Mouse (Mus musculus) liver, embryonic 15.5 days (tissue): ENCODE data around the gene Cdk12. TPM values are rescaled to one million over a fixed set of nuclear protein-coding genes. Genes with fewer than 3 reads are reported as not detected.

Source experiments
- ATAC-seq: fragments of 200-750 bp; cut with Nextera tagmentation; 2 replicates; pipeline ENCODE4 v1.8.0; 2017; ENCODE audit warnings: moderate number of reproducible peaks, mild to moderate bottlenecking, moderate library complexity; ENCODE audit not compliant: insufficient read depth
- H3K27ac ChIP-seq: fragments of 300-500 bp; sonication (generic); replicated peaks from 2 replicates; pipeline ENCODE4 v1.5.1; 2015; ENCODE audit warnings: mild to moderate bottlenecking, inconsistent platforms
- H3K27me3 ChIP-seq: fragments of 300-500 bp; sonication (generic); 2 replicates; pipeline ENCODE4 v1.6.1; 2015; ENCODE audit warnings: mild to moderate bottlenecking, inconsistent platforms
- H3K36me3 ChIP-seq: fragments of 300-500 bp; sonication (generic); replicated peaks from 2 replicates; pipeline ENCODE4 v1.6.1; 2015; ENCODE audit warnings: moderate library complexity, mild to moderate bottlenecking, inconsistent platforms
- H3K4me1 ChIP-seq: fragments of 300-500 bp; sonication (generic); replicated peaks from 2 replicates; pipeline ENCODE4 v1.6.1; 2015; ENCODE audit warnings: inconsistent platforms
- H3K4me2 ChIP-seq: fragments of 300-500 bp; sonication (generic); 2 replicates; pipeline ENCODE4 v1.6.1; 2015; ENCODE audit warnings: moderate library complexity, mild to moderate bottlenecking, inconsistent platforms
- H3K4me3 ChIP-seq: fragments of 300-500 bp; sonication (generic); replicated peaks from 2 replicates; pipeline ENCODE4 v1.5.1; 2015; ENCODE audit warnings: mild to moderate bottlenecking, inconsistent platforms
- H3K9ac ChIP-seq: fragments of 300-500 bp; sonication (generic); 2 replicates; pipeline ENCODE4 v1.6.1; 2015; ENCODE audit warnings: moderate library complexity, mild to moderate bottlenecking, inconsistent platforms
- H3K9me3 ChIP-seq: fragments of 300-500 bp; sonication (generic); replicated peaks from 2 replicates; pipeline ENCODE4 v1.6.1; 2016; ENCODE audit warnings: inconsistent platforms
- WGBS: fragments of 180-500 bp; shearing (Covaris S2); methylation state at CpG from one replicate; pipeline ENCODE4 v1.1.7; 2015; ENCODE audit warnings: mixed read lengths; ENCODE audit not compliant: insufficient replicate concordance; 5-methylcytosine and 5-hydroxymethylcytosine counted together
- polyA plus RNA-seq: library from polyadenylated mRNA; unstranded; fragments of >200 nt; fragmentation: Nextera tagmentation; extraction: Ambion mirVana; gene quantifications from 2 replicates; pipeline ENCODE4 v1.2.1, GENCODE M21; 2015

The Cdk12 gene
- polyA plus RNA-seq, 1 experiment from 2014 or later: 5.3 TPM

DNA sequence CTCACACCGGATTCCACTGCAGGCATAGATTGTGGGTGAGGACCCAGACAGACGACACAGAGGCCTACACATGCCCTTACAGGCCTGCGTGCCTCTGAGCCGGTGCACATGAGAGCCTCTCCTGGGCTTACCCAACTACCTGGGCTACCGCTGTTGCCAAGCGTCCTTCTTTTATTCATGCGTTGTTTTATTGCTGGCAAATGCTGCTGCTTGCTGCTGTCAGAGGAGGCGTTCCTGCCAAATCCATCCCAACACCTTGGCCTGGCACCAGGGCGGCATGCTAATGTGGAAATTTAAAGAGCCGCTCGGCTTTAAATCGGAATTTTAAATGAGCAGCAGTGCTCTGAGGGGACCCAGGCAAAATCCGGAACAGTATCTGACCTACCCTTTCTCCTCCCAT is 87.0 kb downstream of the Cdk12 start:
- Histone ChIP-seq H3K27me3 (peaks cover 80% of the 10 kb centered on the region), H3K9me3 (no peaks in the 10 kb centered on the region), H3K27ac (no peak overlapping the region), H3K36me3 (no peaks in the 10 kb centered on the region), H3K4me1 (no peaks in the 10 kb centered on the region), H3K9ac (no peak overlapping the region), H3K4me2 (no peak overlapping the region), H3K4me3 (no peak overlapping the region)
- no peak for ATAC-seq
- 42% methylated on average over 13 of the region's 13 CpGs for WGBS

DNA sequence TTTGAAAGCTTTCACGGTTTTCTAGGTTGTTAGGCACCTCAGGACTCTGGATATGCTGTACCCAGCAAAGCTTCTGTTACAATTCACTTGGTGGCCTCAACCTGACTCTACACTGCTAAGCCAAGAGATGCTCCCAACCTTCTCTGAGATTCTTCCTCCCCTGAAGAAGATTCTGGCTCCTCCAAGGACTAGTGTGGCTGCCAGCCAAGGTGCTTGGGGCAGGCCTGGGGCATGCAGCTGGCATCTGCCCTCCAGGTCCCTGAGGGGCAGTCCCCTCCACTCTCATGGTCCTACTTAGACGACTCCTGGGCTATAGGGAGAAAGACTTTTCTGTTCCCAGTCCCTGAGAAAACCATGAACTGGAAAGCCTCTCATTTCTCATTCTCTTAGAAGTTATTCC is 88.0 kb downstream of the Cdk12 start:
- ATAC-seq: no peak

DNA sequence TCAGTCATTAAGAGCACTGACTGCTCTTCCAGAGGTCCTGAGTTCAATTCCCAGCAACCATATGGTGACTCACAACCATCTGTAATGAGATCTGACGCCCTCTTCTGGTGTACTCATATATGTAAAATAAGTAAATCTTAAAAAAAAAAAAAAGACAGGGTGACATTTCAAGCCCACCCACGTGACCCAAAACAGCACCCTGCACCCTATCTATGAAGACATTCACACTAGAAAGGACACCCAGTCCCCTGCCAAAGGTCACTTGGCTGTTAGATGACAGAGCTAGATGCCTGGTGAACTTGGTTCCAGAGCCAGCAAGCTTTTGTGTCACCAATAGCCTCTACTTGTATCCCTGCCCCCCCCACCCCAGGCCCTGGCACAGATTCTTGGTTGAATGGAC is 90.2 kb downstream of the Cdk12 start:
- ATAC-seq: no peak
- Histone ChIP-seq H3K27ac (no peak overlapping the region), H3K9ac (no peak overlapping the region), H3K4me1 (0 out of 2 replicates have a peak, but pooled peaks cover 16% of the 10 kb centered on the region), H3K4me2 (no peak overlapping the region), H3K27me3 (peaks cover 92% of the 10 kb centered on the region), H3K4me3 (no peak overlapping the region), H3K9me3 (no peaks in the 10 kb centered on the region), H3K36me3 (no peaks in the 10 kb centered on the region)
- WGBS: 26% methylated on average over 2 of the region's 2 CpGs

More for the DNA sequence above, 88.0 kb downstream of the Cdk12 start:
- no peaks in the 10 kb centered on the region for H3K9me3 ChIP-seq
- no peak overlapping the region for H3K4me3 ChIP-seq
- no peak overlapping the region for H3K4me2 ChIP-seq
- no peaks in the 10 kb centered on the region for H3K36me3 ChIP-seq
- H3K9ac ChIP-seq: no peak overlapping the region
- H3K4me1 ChIP-seq: no peaks in the 10 kb centered on the region
- no peak overlapping the region for H3K27ac ChIP-seq
- WGBS: 38% methylated on average over 2 of the region's 2 CpGs
- peaks cover 85% of the 10 kb centered on the region for H3K27me3 ChIP-seq

DNA sequence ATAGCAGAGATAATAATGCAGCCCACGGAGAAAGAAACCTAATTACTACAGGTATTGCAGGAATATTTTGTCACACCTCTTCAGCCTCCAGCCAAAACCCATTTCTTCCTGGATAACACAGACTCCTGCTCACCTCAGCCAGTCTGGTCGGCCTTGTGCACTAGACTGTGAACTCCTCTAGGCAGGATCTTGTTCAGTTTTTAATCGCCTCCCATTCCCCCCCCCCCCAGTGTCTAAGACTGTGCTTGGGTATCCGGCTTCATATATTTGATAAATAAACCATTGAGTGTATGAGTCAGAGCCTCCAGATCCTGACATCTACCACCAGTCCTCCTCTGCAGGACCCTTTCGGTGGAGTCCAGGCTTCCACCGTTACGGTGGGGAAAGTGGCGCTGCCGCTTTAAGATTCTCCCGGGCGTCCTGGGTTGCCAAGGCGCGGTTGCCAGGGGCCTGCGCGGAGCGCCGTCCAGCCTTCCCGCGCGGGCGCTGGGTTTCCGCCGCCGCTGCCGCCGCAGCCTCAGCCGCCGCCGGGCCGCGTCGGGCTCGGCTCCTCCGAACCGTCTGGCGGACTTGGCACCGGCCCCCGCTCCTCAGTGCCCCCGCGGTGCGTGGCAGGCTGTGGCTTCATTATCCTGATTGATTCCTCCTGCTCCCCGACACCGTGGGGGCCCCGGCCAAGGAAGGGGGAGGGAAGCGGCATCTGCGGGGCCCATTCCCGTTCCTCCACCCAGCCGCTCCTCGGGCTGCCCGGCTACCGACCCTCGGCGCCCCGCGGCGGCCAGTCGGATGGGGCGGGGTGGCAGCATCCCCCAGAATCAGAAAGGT is 91.5 kb downstream of the Cdk12 start:
- WGBS: 2% methylated on average over 58 of the region's 58 CpGs
- ATAC-seq: no peak
- Histone ChIP-seq H3K27ac (no peak overlapping the region), H3K36me3 (no peaks in the 10 kb centered on the region), H3K9ac (peak overlapping the region; percentile 42; the same call in 1 of the 2 replicates), H3K4me3 (peak overlapping the region; percentile 57), H3K4me2 (peak overlapping the region; percentile 69), H3K4me1 (0 out of 2 replicates have a peak, but pooled peaks cover 22% of the 10 kb centered on the region), H3K9me3 (no peaks in the 10 kb centered on the region), H3K27me3 (peaks cover 94% of the 10 kb centered on the region)

DNA sequence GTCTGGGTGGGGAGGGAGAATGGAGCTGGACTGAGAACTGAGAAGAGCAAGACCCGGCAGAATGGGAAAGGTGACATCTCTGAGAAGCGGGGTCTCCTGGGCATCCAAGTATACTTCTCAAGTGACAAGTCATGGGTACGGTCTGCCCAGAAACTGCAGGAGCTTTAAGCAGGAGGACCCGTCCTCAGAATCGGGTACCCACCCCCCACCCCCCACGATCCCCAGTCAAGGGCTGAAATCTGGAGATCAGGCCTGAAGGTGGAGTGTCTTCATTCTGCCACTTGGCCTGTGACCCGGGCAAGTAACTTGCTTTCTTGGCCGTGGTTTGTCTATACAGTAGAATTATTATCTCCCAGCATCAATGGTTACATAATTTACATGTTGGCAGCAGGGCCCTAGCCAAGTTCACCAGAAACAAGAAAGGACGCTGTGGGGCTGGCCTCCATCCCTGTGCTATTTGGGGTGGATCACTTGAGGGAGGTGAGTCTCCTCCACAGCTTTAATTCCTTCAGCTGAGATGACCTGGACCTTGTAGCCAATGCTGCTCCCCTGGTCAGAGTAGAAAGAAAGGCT is 92.2 kb downstream of the Cdk12 start:
- Histone ChIP-seq H3K4me2 (peak overlapping the region; percentile 69), H3K4me3 (peak overlapping the region; percentile 57), H3K9ac (peak overlapping the region; percentile 42; the same call in 1 of the 2 replicates), H3K27me3 (peaks cover 93% of the 10 kb centered on the region), H3K4me1 (0 out of 2 replicates have a peak, but pooled peaks cover 22% of the 10 kb centered on the region), H3K27ac (no peak overlapping the region), H3K36me3 (no peaks in the 10 kb centered on the region), H3K9me3 (no peaks in the 10 kb centered on the region)
- ATAC-seq: no peak
- WGBS: 12% methylated on average over 9 of the region's 9 CpGs

DNA sequence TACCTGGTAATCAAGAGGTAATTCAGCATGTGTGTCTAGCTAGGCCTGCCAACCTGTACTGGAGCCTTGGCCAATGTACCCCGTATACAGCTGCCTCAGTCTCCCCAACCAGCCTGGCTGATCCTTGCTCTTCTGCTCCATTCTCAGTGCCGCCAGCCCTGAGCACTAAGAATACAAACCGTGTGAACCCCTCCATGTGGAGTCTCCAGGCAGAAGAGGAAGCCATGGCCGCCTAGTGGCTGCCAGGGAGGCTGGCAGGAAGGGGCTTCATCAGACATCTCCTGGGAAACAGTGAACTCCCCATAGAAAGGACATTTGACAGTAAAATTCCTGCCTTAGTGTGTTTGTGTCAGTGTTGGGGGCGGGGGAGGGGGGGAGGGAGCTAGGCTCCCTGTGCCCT is 93.4 kb downstream of the Cdk12 start:
- H3K27me3 ChIP-seq: peaks cover 81% of the 10 kb centered on the region
- H3K4me1 ChIP-seq: 0 out of 2 replicates have a peak, but pooled peaks cover 22% of the 10 kb centered on the region
- no peak overlapping the region for H3K4me3 ChIP-seq
- no peaks in the 10 kb centered on the region for H3K36me3 ChIP-seq
- no peak overlapping the region for H3K9ac ChIP-seq
- no peaks in the 10 kb centered on the region for H3K9me3 ChIP-seq
- no peak for ATAC-seq
- H3K27ac ChIP-seq: peak overlapping the region; percentile 77
- no peak overlapping the region for H3K4me2 ChIP-seq
- WGBS: 7% methylated on average over 5 of the region's 5 CpGs

DNA sequence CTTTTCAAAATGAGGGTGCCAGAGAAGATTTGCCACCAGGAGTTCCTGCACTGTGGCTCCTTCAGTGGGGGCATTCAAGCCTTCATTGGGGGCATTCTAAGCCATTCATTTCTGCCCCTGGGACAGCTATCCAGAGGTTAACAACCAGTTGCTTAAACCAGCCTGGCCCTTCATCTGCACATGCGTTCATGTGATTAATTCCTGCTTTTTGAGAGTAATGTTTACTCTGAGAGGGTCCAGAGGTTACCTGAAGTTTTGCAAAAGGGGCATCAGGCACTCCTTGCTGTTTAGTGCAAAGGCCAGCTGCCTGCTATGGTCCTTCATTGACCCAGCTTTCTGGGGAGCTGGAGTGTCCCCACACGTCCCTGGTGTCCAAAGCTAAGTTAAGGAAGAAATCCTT is 94.1 kb downstream of the Cdk12 start:
- H3K27ac ChIP-seq: peak overlapping the region; percentile 77
- no peak overlapping the region for H3K4me3 ChIP-seq
- peaks cover 75% of the 10 kb centered on the region for H3K27me3 ChIP-seq
- no peak overlapping the region for H3K9ac ChIP-seq
- ATAC-seq: peak; percentile 41
- 0 out of 2 replicates have a peak, but pooled peaks cover 22% of the 10 kb centered on the region for H3K4me1 ChIP-seq
- no peaks in the 10 kb centered on the region for H3K36me3 ChIP-seq
- no peaks in the 10 kb centered on the region for H3K9me3 ChIP-seq
- WGBS: 46% methylated on average over 2 of the region's 2 CpGs
- no peak overlapping the region for H3K4me2 ChIP-seq

DNA sequence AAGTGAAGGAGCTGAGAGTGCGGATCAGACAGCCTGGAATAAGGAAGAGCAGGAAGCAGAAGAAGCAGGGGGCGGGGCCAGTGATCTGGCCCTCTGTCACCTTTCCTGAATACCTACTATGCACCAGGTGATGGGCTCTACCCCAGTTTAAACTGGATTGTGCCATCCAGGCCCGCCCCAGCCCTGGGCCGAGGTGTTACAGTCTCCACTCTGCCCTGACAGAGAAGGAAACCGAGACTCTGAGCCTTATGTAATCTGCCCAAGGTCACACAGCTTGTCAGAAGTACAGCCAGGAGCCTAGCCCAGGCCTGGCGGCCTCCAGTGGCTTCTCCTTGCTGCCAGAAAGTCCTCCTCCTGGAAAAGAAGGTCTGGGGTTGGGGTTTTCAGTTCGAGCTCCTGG is 94.9 kb downstream of the Cdk12 start:
- Histone ChIP-seq H3K4me3 (no peak overlapping the region), H3K9me3 (no peaks in the 10 kb centered on the region), H3K27me3 (peaks cover 71% of the 10 kb centered on the region), H3K4me1 (0 out of 2 replicates have a peak, but pooled peaks cover 22% of the 10 kb centered on the region), H3K36me3 (no peaks in the 10 kb centered on the region), H3K27ac (peak overlapping the region; percentile 69), H3K4me2 (no peak overlapping the region), H3K9ac (no peak overlapping the region)
- peak; percentile 10; the same call in 1 of the 2 replicates for ATAC-seq
- WGBS: 18% methylated on average over 7 of the region's 7 CpGs

DNA sequence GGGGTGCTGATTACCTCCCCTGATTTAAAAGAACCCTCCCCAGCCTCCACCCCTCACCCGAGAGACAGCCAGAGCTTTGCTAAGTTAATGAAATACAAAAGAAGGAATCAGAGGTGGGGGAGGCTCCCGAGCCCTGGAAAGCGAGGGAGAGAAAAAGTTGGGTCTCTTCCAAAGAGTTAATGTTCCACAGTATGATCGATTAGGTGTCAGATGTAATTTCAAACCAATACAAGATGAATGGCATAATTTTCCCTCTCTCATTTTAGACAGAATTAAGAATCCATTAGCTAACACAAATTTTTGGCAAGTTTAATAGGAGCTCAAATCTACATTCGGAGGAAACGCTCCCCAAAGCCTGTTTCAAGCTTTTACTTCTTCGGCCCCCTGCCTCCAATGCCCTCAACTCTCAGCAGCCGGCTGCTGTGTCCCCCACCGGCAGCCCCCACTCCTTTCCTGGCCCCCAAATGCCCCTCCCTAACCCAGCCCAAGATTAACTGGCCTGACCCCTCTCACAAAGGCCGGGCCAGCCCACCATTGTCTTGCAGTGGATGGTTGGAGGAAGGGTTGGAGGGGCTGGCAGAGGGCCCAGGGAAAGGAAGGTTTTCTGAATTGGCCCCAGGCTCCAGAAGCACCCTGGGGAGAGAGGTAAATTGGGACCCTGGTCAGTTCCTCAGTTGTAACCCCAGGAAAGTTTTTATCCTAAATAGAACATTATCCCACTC is 95.8 kb downstream of the Cdk12 start:
- Histone ChIP-seq H3K36me3 (no peaks in the 10 kb centered on the region), H3K4me2 (peak overlapping the region; percentile 18; the same call in 1 of the 2 replicates), H3K4me1 (0 out of 2 replicates have a peak, but pooled peaks cover 22% of the 10 kb centered on the region), H3K9me3 (no peaks in the 10 kb centered on the region), H3K27ac (peak overlapping the region; percentile 60), H3K4me3 (no peak overlapping the region), H3K9ac (no peak overlapping the region), H3K27me3 (peaks cover 62% of the 10 kb centered on the region)
- WGBS: 13% methylated on average over 10 of the region's 10 CpGs
- no peak for ATAC-seq

DNA sequence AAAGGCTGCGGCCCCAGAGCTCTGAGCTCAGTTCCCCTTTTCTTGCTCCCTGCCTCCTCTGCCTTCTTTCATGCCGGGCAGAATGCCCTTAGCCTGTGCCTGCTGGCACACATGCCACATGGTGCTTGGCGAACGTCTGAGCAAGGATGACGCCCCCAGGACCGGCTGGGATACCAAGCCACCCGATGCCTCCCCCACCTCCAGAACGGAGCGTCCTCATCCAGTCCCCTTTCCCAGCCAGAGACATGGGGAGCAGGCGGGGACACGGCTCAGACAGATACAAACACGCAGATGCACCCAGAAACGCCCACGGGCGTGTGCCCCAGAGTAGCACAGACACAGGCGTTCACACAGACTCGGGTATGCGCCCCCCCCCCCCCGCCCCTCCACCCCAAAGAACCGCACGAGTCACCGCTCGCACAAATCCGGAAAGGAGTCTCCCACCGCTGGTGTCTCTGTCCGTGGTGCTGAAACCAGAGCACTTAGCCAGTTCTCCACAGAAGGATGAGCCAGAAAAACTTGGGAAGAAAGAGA is 111.0 kb downstream of the Cdk12 start:
- Histone ChIP-seq H3K4me2 (no peak overlapping the region), H3K27ac (no peak overlapping the region), H3K27me3 (peaks cover 92% of the 10 kb centered on the region), H3K4me1 (no peaks in the 10 kb centered on the region), H3K9me3 (no peaks in the 10 kb centered on the region), H3K9ac (no peak overlapping the region), H3K4me3 (no peak overlapping the region), H3K36me3 (no peaks in the 10 kb centered on the region)
- WGBS: under 1% methylated on average over 26 of the region's 26 CpGs
- no peak for ATAC-seq

DNA sequence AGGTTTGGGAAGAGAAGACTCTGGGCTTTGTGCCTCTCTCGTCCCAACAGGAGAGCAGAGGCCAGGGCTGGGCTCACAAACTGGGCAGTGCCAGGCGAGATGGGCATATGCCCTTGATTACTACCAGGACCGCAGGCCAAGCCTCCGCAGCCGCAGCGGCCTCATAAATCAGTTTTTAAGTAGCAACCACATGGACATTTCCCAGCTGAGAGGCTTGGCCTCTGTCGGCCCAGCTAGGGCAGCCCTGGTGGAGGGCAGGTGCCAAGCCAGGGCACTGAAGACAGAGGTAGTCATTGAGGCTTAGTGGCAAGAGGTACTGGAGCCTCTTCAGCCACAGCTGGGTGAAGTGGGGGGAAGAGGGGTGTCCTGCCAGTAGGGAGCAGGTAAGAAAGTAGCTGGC is 114.6 kb downstream of the Cdk12 start:
- Histone ChIP-seq H3K4me3 (no peak overlapping the region), H3K27ac (no peak overlapping the region), H3K27me3 (peaks cover 97% of the 10 kb centered on the region), H3K36me3 (no peaks in the 10 kb centered on the region), H3K9me3 (no peaks in the 10 kb centered on the region), H3K9ac (no peak overlapping the region), H3K4me1 (no peaks in the 10 kb centered on the region), H3K4me2 (no peak overlapping the region)
- 3% methylated on average over 7 of the region's 7 CpGs for WGBS
- ATAC-seq: no peak
